10 mouse cellular contexts compared by ENCODE assay signal in the genomic region with DNA sequence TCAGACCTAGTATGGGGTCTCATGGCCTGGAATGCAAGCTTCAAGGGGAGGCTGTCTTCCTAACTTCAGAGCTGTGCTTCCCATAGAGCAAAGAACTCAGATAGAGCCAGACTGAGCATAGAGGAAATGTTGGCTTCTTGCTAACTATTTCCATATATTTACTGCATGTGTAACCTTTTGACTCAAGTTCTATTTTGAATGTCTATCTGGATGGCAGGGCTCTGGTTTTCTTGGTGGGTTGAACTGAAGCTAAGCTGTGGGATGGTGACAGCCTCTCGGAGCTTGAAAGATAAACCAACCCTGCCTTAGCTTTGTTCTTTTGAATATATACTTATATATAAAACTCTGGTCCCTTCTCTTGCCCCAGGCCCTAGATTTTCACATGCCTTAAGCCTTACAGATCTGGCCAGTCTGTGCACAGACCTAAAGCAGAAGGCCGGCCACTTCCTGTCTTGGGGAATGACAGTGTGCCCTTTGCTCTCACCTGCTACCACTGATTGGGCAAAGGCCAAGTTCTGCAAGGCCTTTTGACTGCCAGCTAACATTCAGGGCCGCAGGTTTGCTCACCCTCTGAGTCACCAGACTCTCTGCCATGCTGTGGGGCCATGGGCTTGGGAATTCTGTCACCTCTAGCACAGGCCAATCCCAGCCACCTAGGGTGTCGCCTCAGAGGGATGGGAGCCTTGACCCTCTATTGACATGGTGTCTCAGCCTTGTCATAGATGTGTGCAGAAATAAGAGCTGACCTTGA. TPM values are rescaled to one million over a fixed set of nuclear protein-coding genes. Genes with fewer than 3 reads are reported as not detected.
DNase-seq lines count a peak whose midpoint lies in the region; ATAC-seq and TF ChIP-seq lines count a peak whose summit lies in the region.
"Had no signal": no experiment of that assay in that cellular context is flagged by ENCODE, and none has a peak within 500 bp of the region (broad histone marks: within the 10 kb centered on the region; RNA-seq: fewer than 3 reads in every experiment).

No protein-coding gene starts in this region.

- no peaks in the 10 kb centered on the region for H3K27me3 ChIP-seq in lung, embryonic 15.5 days
- H3K27me3 ChIP-seq in limb, embryonic 10.5 days (ENCODE audit: low read depth, poor library complexity, severe bottlenecking), result no peaks in the 10 kb centered on the region
- no peaks in the 10 kb centered on the region for H3K27me3 ChIP-seq in stomach, embryonic 15.5 days (replicated peaks)

- no peak overlapping the region for H3K9ac ChIP-seq in lung, embryonic 15.5 days
- no peak overlapping the region for H3K9ac ChIP-seq in stomach, embryonic 15.5 days

- peak overlapping the region; percentile 0; the same call in 1 of the 2 replicates for H3K4me2 ChIP-seq in lung, embryonic 15.5 days
- peak overlapping the region; percentile 28; the same call in 1 of the 2 replicates for H3K4me2 ChIP-seq in stomach, embryonic 15.5 days

- peak overlapping the region; percentile 84 for H3K27ac ChIP-seq in lung, embryonic 15.5 days
- H3K27ac ChIP-seq in embryonic fibroblast, embryonic 13.5 days (ENCODE audit: insufficient read depth, low read length), result peak overlapping the region; percentile 78
- peak overlapping the region; percentile 59; the same call in 1 of the 2 replicates for H3K27ac ChIP-seq in limb, embryonic 10.5 days
- peak overlapping the region; percentile 88 for H3K27ac ChIP-seq in stomach, embryonic 15.5 days
- H3K27ac ChIP-seq: layer of hippocampus, adult 2 months had no signal

- 47% methylated on average over 4 of the region's 4 CpGs for WGBS in lung, embryonic 15.5 days
- 58% methylated on average over 4 of the region's 4 CpGs for WGBS in lung, adult 2 months
- 80% methylated on average over 4 of the region's 4 CpGs for WGBS in limb, embryonic 10.5 days
- WGBS in stomach, embryonic 15.5 days, result 48% methylated on average over 4 of the region's 4 CpGs

- H3K9me3 ChIP-seq in lung, embryonic 15.5 days, result no peaks in the 10 kb centered on the region
- no peaks in the 10 kb centered on the region for H3K9me3 ChIP-seq in limb, embryonic 10.5 days (replicated peaks)
- no peaks in the 10 kb centered on the region for H3K9me3 ChIP-seq in stomach, embryonic 15.5 days

- H3K36me3 ChIP-seq in lung, embryonic 15.5 days, result no peaks in the 10 kb centered on the region
- no peaks in the 10 kb centered on the region for H3K36me3 ChIP-seq in limb, embryonic 10.5 days
- H3K36me3 ChIP-seq in stomach, embryonic 15.5 days, result no peaks in the 10 kb centered on the region

- peak; percentile 23; the same call in 1 of the 2 replicates for ATAC-seq in lung, embryonic 15.5 days (ENCODE audit: borderline replicate concordance, extremely low read depth, low FRiP score, low TSS enrichment)
- no peak for ATAC-seq in stomach, embryonic 15.5 days (ENCODE audit: insufficient read depth, low FRiP score, low read depth)
- ATAC-seq: forebrain, embryonic 16.5 days had no signal

- TF ChIP-seq CTCF in lung, adult 2 months (IDR thresholded peaks at IDR 0.05; ENCODE audit: insufficient read depth, low read length), result no peak
- no peak for TF ChIP-seq CTCF in embryonic fibroblast, embryonic 13.5 days (IDR thresholded peaks at IDR 0.05; ENCODE audit: borderline replicate concordance, insufficient read depth, low read length)

- no peak for TF ChIP-seq POLR2A in lung, adult 2 months (IDR thresholded peaks at IDR 0.05; ENCODE audit: borderline replicate concordance, extremely low read depth, low read depth, low read length)
- no peak for TF ChIP-seq POLR2A in embryonic fibroblast, embryonic 13.5 days (IDR thresholded peaks at IDR 0.05; ENCODE audit: low read depth, low read length)

- H3K4me3 ChIP-seq in lung, embryonic 15.5 days, result no peak overlapping the region
- no peak overlapping the region for H3K4me3 ChIP-seq in lung, adult 2 months (replicated peaks; ENCODE audit: extremely low read depth, low read depth, low read length)
- H3K4me3 ChIP-seq in embryonic fibroblast, embryonic 13.5 days (ENCODE audit: insufficient read depth, low read length), result no peak overlapping the region
- no peak overlapping the region for H3K4me3 ChIP-seq in limb, embryonic 10.5 days
- no peak overlapping the region for H3K4me3 ChIP-seq in stomach, embryonic 15.5 days (replicated peaks)
- H3K4me3 ChIP-seq: layer of hippocampus, adult 2 months had no signal

- peaks cover 68% of the 10 kb centered on the region for H3K4me1 ChIP-seq in lung, embryonic 15.5 days
- peaks cover 32% of the 10 kb centered on the region for H3K4me1 ChIP-seq in lung, adult 2 months (ENCODE audit: control insufficient read depth, insufficient read depth, low read length)
- peaks cover 16% of the 10 kb centered on the region for H3K4me1 ChIP-seq in embryonic fibroblast, embryonic 13.5 days (ENCODE audit: control insufficient read depth, insufficient read depth, low read length)
- peaks cover 31% of the 10 kb centered on the region for H3K4me1 ChIP-seq in limb, embryonic 10.5 days
- H3K4me1 ChIP-seq in stomach, embryonic 15.5 days, result peaks cover 48% of the 10 kb centered on the region

- no peak for DNase-seq in lung, adult 2 months
- DNase-seq in limb, embryonic 10.5 days (ENCODE audit: low spot score), result no peak
- DNase-seq in T-cell, adult 2 months (ENCODE audit: low spot score), result no peak
- DNase-seq in right cerebral cortex, postnatal 10 days (ENCODE audit: low spot score in 2 of 2), result no peak
- DNase-seq in left cerebral cortex, adult 9 months (ENCODE audit: low spot score in 2 of 2), result no peak

RNA-seq across cellular contexts. Expression of a gene that starts 35.1 kb away (rescaled TPM):
- polyA plus RNA-seq in lung, embryonic 15.5 days (2015; fragmentation: Nextera tagmentation; extraction: Ambion mirVana), result 36.3 and 40.3 TPM in 2 replicates
- 13.7 and 21.2 TPM in 2 replicates for polyA plus RNA-seq in lung, adult 2 months (2012; rRNA removed)
- polyA plus RNA-seq in embryonic fibroblast, embryonic 13.5 days (2011; ENCODE audit: insufficient read length, low read depth, missing spikeins), result 43.6 TPM in 2 replicates
- 13.3 and 18.9 TPM in 2 replicates for polyA plus RNA-seq in limb, embryonic 10.5 days (2016; fragmentation: Nextera tagmentation; extraction: Ambion mirVana)
- 24.2 and 28.2 TPM in 2 replicates for polyA plus RNA-seq in stomach, embryonic 15.5 days (2015; fragmentation: Nextera tagmentation; extraction: Ambion mirVana)
